Mouse (Mus musculus) midbrain, embryonic 10.5 days (tissue): Measurements from ENCODE around the gene Gm12790. TPM values are rescaled to one million over a fixed set of nuclear protein-coding genes. Genes with fewer than 3 reads are reported as not detected.
"Not testable (repeated sequence)": the region's sequence is repeated elsewhere in the genome, so short reads cannot be mapped to it uniquely, and the experiment has no call there.

Experiments
- DNase-seq: peaks from one replicate; pipeline ENCODE4 v3.0.0-alpha.2; 2017; ENCODE audit warnings: low spot score
- H3K27ac ChIP-seq: fragments of 300-500 bp; sonication (generic); replicated peaks from 2 replicates; pipeline ENCODE4 v1.5.1; 2016; ENCODE audit warnings: mild to moderate bottlenecking
- H3K27me3 ChIP-seq: fragments of 300-500 bp; sonication (generic); 2 replicates; pipeline ENCODE4 v1.6.1; 2016; ENCODE audit warnings: low read depth, mild to moderate bottlenecking; ENCODE audit not compliant: poor library complexity, severe bottlenecking
- H3K36me3 ChIP-seq: fragments of 300-500 bp; sonication (generic); 2 replicates; pipeline ENCODE4 v1.6.1; 2016; ENCODE audit warnings: mild to moderate bottlenecking, moderate library complexity
- H3K4me1 ChIP-seq: fragments of 300-500 bp; sonication (generic); 2 replicates; pipeline ENCODE4 v1.6.1; 2016
- H3K4me3 ChIP-seq: fragments of 300-500 bp; sonication (generic); 2 replicates; pipeline ENCODE4 v1.5.1; 2016; ENCODE audit warnings: mild to moderate bottlenecking, moderate library complexity
- H3K9me3 ChIP-seq: fragments of 300-500 bp; sonication (generic); replicated peaks from 2 replicates; pipeline ENCODE4 v1.6.1; 2016; ENCODE audit warnings: mild to moderate bottlenecking
- WGBS: fragments of 180-500 bp; shearing (Covaris S2); methylation state at CpG from one replicate; pipeline ENCODE4 v1.1.7; 2016; 5-methylcytosine and 5-hydroxymethylcytosine counted together
- polyA plus RNA-seq: library from polyadenylated mRNA; unstranded; fragments of >200 nt; fragmentation: Nextera tagmentation; extraction: Ambion mirVana; gene quantifications from 2 replicates; pipeline ENCODE4 v1.2.1, GENCODE M21; 2016

The Gm12790 gene
- not detected in 2 replicates for polyA plus RNA-seq

DNA sequence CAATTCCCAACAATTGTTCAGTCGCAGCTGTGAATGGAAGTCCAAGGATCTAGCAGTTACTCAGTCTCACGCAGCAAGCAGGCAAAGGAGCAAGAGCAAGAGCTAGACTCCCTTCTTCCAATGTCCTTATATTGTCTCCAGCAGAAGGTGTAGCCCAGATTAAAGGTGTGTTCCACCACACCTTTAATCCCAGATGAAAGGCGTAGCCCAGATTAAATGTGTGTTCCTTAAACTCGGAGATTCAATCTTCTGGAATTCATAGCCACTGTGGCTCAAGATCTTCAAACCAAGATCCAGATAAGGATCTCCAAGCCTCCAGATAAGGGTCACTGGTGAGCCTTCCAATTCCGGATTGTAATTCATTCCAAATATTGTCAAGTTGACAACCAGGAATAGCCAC is at the start of gene Gm12790:
Gene Gm12790 (minus strand): TSS at position 101 of the 400 bp plus-strand sequence.
- H3K27ac ChIP-seq, H3K9me3 ChIP-seq, H3K36me3 ChIP-seq, H3K4me1 ChIP-seq, DNase-seq, H3K27me3 ChIP-seq, H3K4me3 ChIP-seq: not testable (repeated sequence)
- 100% methylated on average over 1 of the region's 5 CpGs for WGBS

- Histone ChIP-seq H3K4me1 (no peaks in the 10 kb centered on the region), H3K4me3 (no peak overlapping the region), H3K27me3 (no peaks in the 10 kb centered on the region), H3K36me3 (no peaks in the 10 kb centered on the region), H3K27ac (no peak overlapping the region), H3K9me3 (no peaks in the 10 kb centered on the region)
- 83% methylated on average over 6 of the region's 6 CpGs for WGBS
- no peak for DNase-seq
Observed at GRCm38 (mm10) chr4:102026619-102027018, 45.8 kb upstream of the Gm12790 start.

DNA sequence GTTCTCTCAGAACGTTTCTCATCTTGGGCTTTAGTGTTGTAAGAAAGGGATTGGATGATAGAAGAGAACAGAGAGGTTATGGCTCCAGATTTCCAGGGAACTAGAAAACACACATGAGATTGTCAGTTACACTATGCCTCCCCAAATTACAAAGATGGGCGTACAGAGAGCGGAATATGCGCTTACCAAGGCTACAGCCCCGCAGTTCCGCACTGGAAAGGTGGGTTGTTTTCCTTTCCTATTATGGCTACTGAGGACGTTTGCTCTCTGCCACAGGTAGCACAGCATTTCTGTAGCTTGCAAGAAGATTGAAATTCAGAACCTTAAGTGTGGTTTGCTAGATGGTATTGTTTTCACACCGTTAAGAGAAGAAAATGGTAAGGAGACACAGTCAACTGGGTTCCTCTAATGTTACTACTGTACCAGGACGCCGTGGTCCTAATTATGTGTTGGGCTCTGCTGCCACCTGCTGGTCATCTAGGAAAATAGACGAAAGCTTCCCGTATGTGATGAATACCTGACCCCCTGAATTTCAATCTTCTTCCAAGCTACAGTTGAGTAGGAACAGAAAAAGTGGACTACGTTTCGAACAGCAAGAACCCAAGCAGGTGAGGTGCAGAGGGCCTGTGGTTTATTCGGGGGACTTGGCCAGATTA is 17.5 kb upstream of the Gm12790 start:
- Histone ChIP-seq H3K27me3 (0 out of 2 replicates have a peak, but pooled peaks cover 4% of the 10 kb centered on the region), H3K4me3 (no peak overlapping the region), H3K27ac (no peak overlapping the region), H3K36me3 (no peaks in the 10 kb centered on the region), H3K4me1 (no peaks in the 10 kb centered on the region), H3K9me3 (no peaks in the 10 kb centered on the region)
- 45% methylated on average over 15 of the region's 15 CpGs for WGBS
- DNase-seq, result peak; percentile 68

DNA sequence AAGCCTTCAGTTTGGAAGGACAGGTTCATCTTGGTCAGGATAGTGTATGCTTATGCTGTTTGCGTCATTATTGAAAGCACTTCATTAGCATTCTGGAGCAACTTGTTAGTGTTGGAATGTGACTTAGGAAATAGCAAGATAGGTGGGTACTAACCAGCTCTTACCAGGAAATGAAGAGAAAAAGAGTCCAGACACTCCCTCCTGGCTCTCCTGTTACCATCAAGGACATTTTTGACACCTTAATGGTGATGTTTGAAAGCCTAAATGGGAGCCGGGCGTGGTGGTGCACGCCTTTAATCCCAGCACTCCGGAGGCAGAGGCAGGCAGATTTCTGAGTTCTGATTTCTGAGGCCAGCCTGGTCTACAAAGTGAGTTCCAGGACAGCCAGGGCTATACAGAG is 16.6 kb upstream of the Gm12790 start:
- WGBS, result 90% methylated on average over 5 of the region's 5 CpGs
- Histone ChIP-seq H3K4me1 (no peaks in the 10 kb centered on the region), H3K36me3 (no peaks in the 10 kb centered on the region), H3K9me3 (no peaks in the 10 kb centered on the region), H3K27me3 (0 out of 2 replicates have a peak, but pooled peaks cover 4% of the 10 kb centered on the region), H3K27ac (no peak overlapping the region), H3K4me3 (no peak overlapping the region)
- DNase-seq, result no peak

GRCm38 (mm10) chr4:101986326-101986725 is 5.5 kb upstream of the Gm12790 start, which contains the start of gene Gm12789:
TSS of gene Gm12789 (plus strand) at chr4:101986626.
- H3K27me3 ChIP-seq, H3K4me1 ChIP-seq: not testable (repeated sequence)
- WGBS, result 88% methylated on average over 2 of the region's 2 CpGs

DNA sequence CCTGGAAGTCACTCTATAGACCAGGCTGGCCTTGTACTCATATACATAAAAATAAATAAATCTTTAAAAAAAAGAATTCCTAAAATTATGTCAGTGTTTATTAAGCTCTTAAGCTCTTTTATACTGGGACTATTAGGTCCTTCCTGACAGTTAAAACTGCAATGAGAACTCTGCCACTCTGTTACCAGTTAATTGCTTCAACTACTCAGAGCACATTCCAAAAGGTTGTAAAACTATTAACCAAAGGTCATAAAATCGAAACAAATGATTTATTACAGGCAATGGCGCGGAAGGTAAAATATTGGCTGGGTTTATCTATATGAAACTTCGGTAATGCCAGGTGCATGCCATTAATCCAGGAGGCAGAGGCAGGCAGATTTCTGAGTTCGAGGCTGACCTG is 4.8 kb upstream of the Gm12790 start:
- no peaks in the 10 kb centered on the region for H3K36me3 ChIP-seq
- no peaks in the 10 kb centered on the region for H3K27me3 ChIP-seq
- WGBS, result 91% methylated on average over 5 of the region's 5 CpGs
- no peaks in the 10 kb centered on the region for H3K4me1 ChIP-seq
- 0 out of 2 replicates have a peak, but pooled peaks cover 3% of the 10 kb centered on the region for H3K9me3 ChIP-seq
- H3K27ac ChIP-seq, result no peak overlapping the region
- H3K4me3 ChIP-seq, result no peak overlapping the region
- DNase-seq, result no peak

More at GRCm38 (mm10) chr4:101986326-101986725, 5.5 kb upstream of the Gm12790 start, which contains the start of gene Gm12789:
- H3K4me3 ChIP-seq, H3K9me3 ChIP-seq, H3K36me3 ChIP-seq, H3K27ac ChIP-seq, DNase-seq: not testable (repeated sequence)

GRCm38 (mm10) chr4:101940107-101940506 is 40.7 kb downstream of the Gm12790 start, which contains the start of gene Gm12794:
TSS of gene Gm12794 (plus strand) at chr4:101940407.
- H3K4me1 ChIP-seq, result not testable (repeated sequence)
- WGBS, result 76% methylated on average over 2 of the region's 2 CpGs

More at GRCm38 (mm10) chr4:101940107-101940506, 40.7 kb downstream of the Gm12790 start, which contains the start of gene Gm12794:
- not testable (repeated sequence) for H3K4me3 ChIP-seq, DNase-seq, H3K27ac ChIP-seq, H3K36me3 ChIP-seq, H3K27me3 ChIP-seq, H3K9me3 ChIP-seq

Other genes starting within 250 kb of the Gm12790 start
- not detected in 2 replicates for gene B020004J07Rik, start 137.0 kb downstream of the Gm12790 start, polyA plus RNA-seq
- gene C130073F10Rik, start 87.3 kb downstream of the Gm12790 start, polyA plus RNA-seq, result not detected in 2 replicates
- not detected in 2 replicates for gene Gm12800, start 71.9 kb downstream of the Gm12790 start, polyA plus RNA-seq
- gene Gm12794, start 40.6 kb downstream of the Gm12790 start, polyA plus RNA-seq, result not detected in 2 replicates
- not detected in 2 replicates for gene Gm12789, start 5.6 kb upstream of the Gm12790 start, polyA plus RNA-seq
- 5.6 and 6.0 TPM in 2 replicates for gene Pde4b, start 106.5 kb upstream of the Gm12790 start, polyA plus RNA-seq